Mouse (Mus musculus): ENCODE results near the gene Efcab10.

DNA sequence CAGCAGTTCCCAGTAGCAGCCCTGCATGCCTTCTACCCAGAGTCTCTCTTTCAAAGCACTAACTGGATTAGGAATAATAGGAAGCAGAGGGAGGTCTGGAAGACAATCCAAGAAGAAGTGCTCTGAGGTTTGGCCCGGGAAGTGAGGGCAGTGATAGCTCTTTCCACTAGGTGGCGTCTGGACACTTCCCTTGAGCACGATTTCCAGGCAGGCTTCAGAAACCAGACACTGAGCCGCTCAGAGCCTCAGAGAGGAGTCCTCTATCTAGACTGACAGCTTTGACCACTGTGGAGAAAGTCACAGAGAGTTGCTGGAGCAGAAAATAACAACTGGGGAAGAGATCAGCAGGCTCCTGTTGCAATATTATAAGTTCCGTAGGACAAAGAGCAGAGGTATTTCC, 5.8 kb upstream of the Efcab10 start:
- TF ChIP-seq GATA1 (IDR thresholded peaks at IDR 0.05; ENCODE audit: borderline replicate concordance, low read length) (no peak), FLI1 (IDR thresholded peaks at IDR 0.05; ENCODE audit: low read length) (no peak)
